Mouse (Mus musculus) lung, adult 2 months (tissue): ENCODE measurements around the gene Gm10354. TPM values are rescaled to one million over a fixed set of nuclear protein-coding genes. Genes with fewer than 3 reads are reported as not detected.
"Not testable (repeated sequence)": the region's sequence is repeated elsewhere in the genome, so short reads cannot be mapped to it uniquely, and the experiment has no call there.

Experiments
- DNase-seq: peaks from one replicate; pipeline ENCODE4 v3.0.0; 2022
- H3K4me1 ChIP-seq: fragments of 200-500 bp; 2 replicates; pipeline ENCODE4 v1.6.1; 2011; ENCODE audit warnings: low read length; ENCODE audit not compliant: control insufficient read depth, insufficient read depth
- H3K4me3 ChIP-seq: fragments of 200-500 bp; replicated peaks from 2 replicates; pipeline ENCODE3; 2011; ENCODE audit warnings: low read depth, mild to moderate bottlenecking, control low read depth, low read length; ENCODE audit errors: extremely low read depth
- WGBS: fragments of 180-500 bp; shearing (Covaris S2); methylation state at CpG from one replicate; pipeline ENCODE4 v1.1.7; 2018; 5-methylcytosine and 5-hydroxymethylcytosine counted together
- polyA plus RNA-seq: library from polyadenylated mRNA; depleted of rRNA; stranded (reverse); fragments of >200 nt; gene quantifications from 2 replicates; pipeline ENCODE4 v1.2.3, GENCODE M21; 2012; rRNA removed

Gm10354 gene
- polyA plus RNA-seq = not detected in 2 replicates

- DNase-seq, H3K4me3 ChIP-seq, H3K4me1 ChIP-seq: not testable (repeated sequence)
- 10% methylated on average over 1 of the region's 1 CpGs for WGBS
Measured at GRCm38 (mm10) chr5:14978835-14979234, at the start of gene Gm10354. TSS of gene Gm10354 (minus strand) at chr5:14978935.

- DNase-seq, H3K4me1 ChIP-seq, H3K4me3 ChIP-seq: not testable (repeated sequence)
- WGBS = 68% methylated on average over 1 of the region's 1 CpGs
Measured at GRCm38 (mm10) chr5:15024316-15024715, 45.6 kb upstream of the Gm10354 start.

- H3K4me3 ChIP-seq, H3K4me1 ChIP-seq, DNase-seq: not testable (repeated sequence)
- WGBS = 61% methylated on average over 2 of the region's 2 CpGs
Measured at GRCm38 (mm10) chr5:15020067-15020466, 41.3 kb upstream of the Gm10354 start.

GRCm38 (mm10) chr5:15010639-15011582 is 32.2 kb upstream of the Gm10354 start:
- H3K4me1 ChIP-seq, DNase-seq, H3K4me3 ChIP-seq: not testable (repeated sequence)
- 84% methylated on average over 11 of the region's 11 CpGs for WGBS

GRCm38 (mm10) chr5:15006907-15007306 is 28.2 kb upstream of the Gm10354 start:
- H3K4me1 ChIP-seq, DNase-seq, H3K4me3 ChIP-seq: not testable (repeated sequence)
- WGBS = 52% methylated on average over 3 of the region's 3 CpGs

GRCm38 (mm10) chr5:15006288-15006687 is 27.6 kb upstream of the Gm10354 start:
- WGBS = 66% methylated on average over 3 of the region's 3 CpGs
- DNase-seq = not testable (repeated sequence)

GRCm38 (mm10) chr5:15005584-15005983 is 26.8 kb upstream of the Gm10354 start:
- WGBS = 60% methylated on average over 3 of the region's 4 CpGs
- not testable (repeated sequence) for H3K4me3 ChIP-seq, H3K4me1 ChIP-seq, DNase-seq

More at GRCm38 (mm10) chr5:15006288-15006687, 27.6 kb upstream of the Gm10354 start:
- not testable (repeated sequence) for H3K4me3 ChIP-seq, H3K4me1 ChIP-seq

- H3K4me1 ChIP-seq, DNase-seq, H3K4me3 ChIP-seq: not testable (repeated sequence)
- 67% methylated on average over 5 of the region's 5 CpGs for WGBS
Measured at GRCm38 (mm10) chr5:15004569-15005562, 26.1 kb upstream of the Gm10354 start.

- not testable (repeated sequence) for DNase-seq, H3K4me1 ChIP-seq, H3K4me3 ChIP-seq
- 72% methylated on average over 9 of the region's 9 CpGs for WGBS
Measured at GRCm38 (mm10) chr5:14998077-14998476, 19.3 kb upstream of the Gm10354 start.

- WGBS = 77% methylated on average over 4 of the region's 4 CpGs
- not testable (repeated sequence) for H3K4me3 ChIP-seq, H3K4me1 ChIP-seq, DNase-seq
Measured at GRCm38 (mm10) chr5:14997556-14997955, 18.8 kb upstream of the Gm10354 start.

GRCm38 (mm10) chr5:14996670-14997249 is 18.0 kb upstream of the Gm10354 start:
- not testable (repeated sequence) for H3K4me3 ChIP-seq, H3K4me1 ChIP-seq, DNase-seq
- 61% methylated on average over 7 of the region's 7 CpGs for WGBS

- not testable (repeated sequence) for DNase-seq, H3K4me3 ChIP-seq, H3K4me1 ChIP-seq
- 86% methylated on average over 6 of the region's 6 CpGs for WGBS
Measured at GRCm38 (mm10) chr5:14994124-14994523, 15.4 kb upstream of the Gm10354 start.

GRCm38 (mm10) chr5:14990375-14991158 is 11.8 kb upstream of the Gm10354 start:
- DNase-seq, H3K4me1 ChIP-seq, H3K4me3 ChIP-seq: not testable (repeated sequence)
- WGBS = 74% methylated on average over 8 of the region's 8 CpGs
